Mouse (Mus musculus) limb, embryonic 15.5 days (tissue): ENCODE measurements around the gene Cped1. TPM values are rescaled to one million over a fixed set of nuclear protein-coding genes. Genes with fewer than 3 reads are reported as not detected.

Experiments
- ATAC-seq: fragments of 200-750 bp; cut with Nextera tagmentation; 2 replicates; pipeline ENCODE4 v1.8.0; 2017; ENCODE audit warnings: low read depth, moderate TSS enrichment; ENCODE audit not compliant: insufficient number of reproducible peaks, low FRiP score, low TSS enrichment
- H3K27ac ChIP-seq: fragments of 300-500 bp; sonication (generic); 2 replicates; pipeline ENCODE4 v1.5.1; 2015; ENCODE audit warnings: moderate library complexity, mild to moderate bottlenecking, inconsistent platforms
- H3K27me3 ChIP-seq: fragments of 300-500 bp; sonication (generic); 2 replicates; pipeline ENCODE4 v1.6.1; 2015; ENCODE audit warnings: inconsistent platforms
- H3K36me3 ChIP-seq: fragments of 300-500 bp; sonication (generic); 2 replicates; pipeline ENCODE4 v1.6.1; 2015; ENCODE audit warnings: inconsistent platforms
- H3K4me1 ChIP-seq: fragments of 300-500 bp; sonication (generic); 2 replicates; pipeline ENCODE4 v1.6.1; 2015; ENCODE audit warnings: inconsistent platforms
- H3K4me2 ChIP-seq: fragments of 300-500 bp; sonication (generic); 2 replicates; pipeline ENCODE4 v1.6.1; 2015; ENCODE audit warnings: mild to moderate bottlenecking, inconsistent platforms
- H3K4me3 ChIP-seq: fragments of 300-500 bp; sonication (generic); 2 replicates; pipeline ENCODE4 v1.5.1; 2015; ENCODE audit warnings: mild to moderate bottlenecking, inconsistent platforms
- H3K9ac ChIP-seq: fragments of 300-500 bp; sonication (generic); 2 replicates; pipeline ENCODE4 v1.6.1; 2015; ENCODE audit warnings: inconsistent platforms
- H3K9me3 ChIP-seq: fragments of 300-500 bp; sonication (generic); 2 replicates; pipeline ENCODE4 v1.6.1; 2016; ENCODE audit warnings: inconsistent platforms
- WGBS: fragments of 180-500 bp; shearing (Covaris S2); methylation state at CpG from one replicate; pipeline ENCODE4 v1.1.7; 2015; 5-methylcytosine and 5-hydroxymethylcytosine counted together
- polyA plus RNA-seq: library from polyadenylated mRNA; unstranded; fragments of >200 nt; fragmentation: Nextera tagmentation; extraction: Ambion mirVana; gene quantifications from 2 replicates; pipeline ENCODE4 v1.2.1, GENCODE M21; 2015

Gene Cped1
- polyA plus RNA-seq, 1 experiment from 2014 or later = 43.1 TPM

- H3K27ac ChIP-seq = no peak overlapping the region
- 0 out of 2 replicates have a peak, but pooled peaks cover 4% of the 10 kb centered on the region for H3K36me3 ChIP-seq
- no peaks in the 10 kb centered on the region for H3K27me3 ChIP-seq
- H3K4me3 ChIP-seq = no peak overlapping the region
- no peaks in the 10 kb centered on the region for H3K4me1 ChIP-seq
- no peak for ATAC-seq
- WGBS = 62% methylated on average over 3 of the region's 3 CpGs
- H3K9me3 ChIP-seq = no peaks in the 10 kb centered on the region
- no peak overlapping the region for H3K4me2 ChIP-seq
- H3K9ac ChIP-seq = no peak overlapping the region
Measured at GRCm38 (mm10) chr6:22213813-22214212, 228.1 kb downstream of the Cped1 start.

GRCm38 (mm10) chr6:22214665-22215064 lies 228.9 kb downstream of the Cped1 start:
- ATAC-seq = no peak
- H3K4me3 ChIP-seq = no peak overlapping the region
- H3K4me1 ChIP-seq = no peaks in the 10 kb centered on the region
- H3K27me3 ChIP-seq = no peaks in the 10 kb centered on the region
- no peaks in the 10 kb centered on the region for H3K9me3 ChIP-seq
- H3K9ac ChIP-seq = no peak overlapping the region
- H3K36me3 ChIP-seq = 0 out of 2 replicates have a peak, but pooled peaks cover 4% of the 10 kb centered on the region
- WGBS = 88% methylated on average over 6 of the region's 6 CpGs
- no peak overlapping the region for H3K4me2 ChIP-seq
- H3K27ac ChIP-seq = no peak overlapping the region

GRCm38 (mm10) chr6:22216276-22216973 lies 230.7 kb downstream of the Cped1 start:
- Histone ChIP-seq H3K36me3 (0 out of 2 replicates have a peak, but pooled peaks cover 7% of the 10 kb centered on the region), H3K27ac (no peak overlapping the region), H3K4me1 (no peaks in the 10 kb centered on the region), H3K9me3 (no peaks in the 10 kb centered on the region), H3K4me2 (no peak overlapping the region), H3K27me3 (no peaks in the 10 kb centered on the region), H3K9ac (no peak overlapping the region), H3K4me3 (no peak overlapping the region)
- 34% methylated on average over 14 of the region's 14 CpGs for WGBS
- ATAC-seq = no peak; the same call in 1 of the 2 replicates

GRCm38 (mm10) chr6:22221134-22221533 lies 235.4 kb downstream of the Cped1 start:
- ATAC-seq = no peak
- Histone ChIP-seq H3K27me3 (no peaks in the 10 kb centered on the region), H3K4me2 (no peak overlapping the region), H3K9ac (no peak overlapping the region), H3K36me3 (peaks cover 9% of the 10 kb centered on the region; the same call in 1 of the 2 replicates), H3K9me3 (no peaks in the 10 kb centered on the region), H3K27ac (no peak overlapping the region), H3K4me1 (peaks cover 5% of the 10 kb centered on the region; the same call in 1 of the 2 replicates), H3K4me3 (no peak overlapping the region)
- WGBS = 87% methylated on average over 8 of the region's 8 CpGs

- Histone ChIP-seq H3K4me3 (no peak overlapping the region), H3K27ac (no peak overlapping the region), H3K4me2 (no peak overlapping the region), H3K9ac (no peak overlapping the region), H3K27me3 (no peaks in the 10 kb centered on the region), H3K9me3 (no peaks in the 10 kb centered on the region), H3K4me1 (peaks cover 5% of the 10 kb centered on the region; the same call in 1 of the 2 replicates), H3K36me3 (peaks cover 9% of the 10 kb centered on the region; the same call in 1 of the 2 replicates)
- no peak for ATAC-seq
- WGBS = 84% methylated on average over 4 of the region's 4 CpGs
Measured at GRCm38 (mm10) chr6:22222087-22222486, 236.4 kb downstream of the Cped1 start.

- no peak overlapping the region for H3K27ac ChIP-seq
Measured at GRCm38 (mm10) chr6:22222947-22223346, 237.2 kb downstream of the Cped1 start.

GRCm38 (mm10) chr6:22224351-22224750 lies 238.6 kb downstream of the Cped1 start:
- Histone ChIP-seq H3K4me2 (no peak overlapping the region), H3K4me3 (no peak overlapping the region), H3K9me3 (no peaks in the 10 kb centered on the region), H3K9ac (no peak overlapping the region), H3K27ac (no peak overlapping the region), H3K4me1 (peaks cover 5% of the 10 kb centered on the region; the same call in 1 of the 2 replicates), H3K27me3 (no peaks in the 10 kb centered on the region), H3K36me3 (peaks cover 9% of the 10 kb centered on the region; the same call in 1 of the 2 replicates)
- 91% methylated on average over 4 of the region's 4 CpGs for WGBS
- no peak for ATAC-seq

More at GRCm38 (mm10) chr6:22222947-22223346, 237.2 kb downstream of the Cped1 start:
- Histone ChIP-seq H3K9ac (no peak overlapping the region), H3K4me2 (no peak overlapping the region), H3K36me3 (peaks cover 9% of the 10 kb centered on the region; the same call in 1 of the 2 replicates), H3K4me1 (peaks cover 5% of the 10 kb centered on the region; the same call in 1 of the 2 replicates), H3K9me3 (no peaks in the 10 kb centered on the region), H3K4me3 (no peak overlapping the region), H3K27me3 (no peaks in the 10 kb centered on the region)
- ATAC-seq = no peak
- 52% methylated on average over 8 of the region's 8 CpGs for WGBS

- Histone ChIP-seq H3K4me2 (no peak overlapping the region), H3K27me3 (no peaks in the 10 kb centered on the region), H3K4me3 (no peak overlapping the region), H3K9ac (no peak overlapping the region), H3K9me3 (no peaks in the 10 kb centered on the region), H3K27ac (no peak overlapping the region), H3K4me1 (no peaks in the 10 kb centered on the region), H3K36me3 (peaks cover 8% of the 10 kb centered on the region; the same call in 1 of the 2 replicates)
- no peak for ATAC-seq
- WGBS = 91% methylated on average over 3 of the region's 3 CpGs
Measured at GRCm38 (mm10) chr6:22231244-22231643, 245.5 kb downstream of the Cped1 start.

GRCm38 (mm10) chr6:22233517-22233916 lies 247.8 kb downstream of the Cped1 start:
- Histone ChIP-seq H3K27me3 (no peaks in the 10 kb centered on the region), H3K4me1 (no peaks in the 10 kb centered on the region), H3K4me3 (no peak overlapping the region), H3K36me3 (peaks cover 12% of the 10 kb centered on the region; the same call in 1 of the 2 replicates), H3K9ac (no peak overlapping the region), H3K27ac (no peak overlapping the region), H3K4me2 (no peak overlapping the region), H3K9me3 (no peaks in the 10 kb centered on the region)
- 66% methylated on average over 6 of the region's 6 CpGs for WGBS
- ATAC-seq = no peak

- ATAC-seq = no peak
- H3K4me2 ChIP-seq = no peak overlapping the region
- no peak overlapping the region for H3K4me3 ChIP-seq
- no peaks in the 10 kb centered on the region for H3K27me3 ChIP-seq
- peaks cover 13% of the 10 kb centered on the region; the same call in 1 of the 2 replicates for H3K36me3 ChIP-seq
- H3K27ac ChIP-seq = no peak overlapping the region
- no peaks in the 10 kb centered on the region for H3K4me1 ChIP-seq
- no peaks in the 10 kb centered on the region for H3K9me3 ChIP-seq
- no peak overlapping the region for H3K9ac ChIP-seq
- WGBS = 90% methylated on average over 6 of the region's 6 CpGs
Measured at GRCm38 (mm10) chr6:22235133-22235532, 249.4 kb downstream of the Cped1 start.

GRCm38 (mm10) chr6:22243321-22243720 lies 257.6 kb downstream of the Cped1 start:
- no peak overlapping the region for H3K4me3 ChIP-seq
- no peaks in the 10 kb centered on the region for H3K4me1 ChIP-seq
- ATAC-seq = no peak
- H3K36me3 ChIP-seq = peaks cover 11% of the 10 kb centered on the region; the same call in 1 of the 2 replicates
- no peak overlapping the region for H3K9ac ChIP-seq
- H3K27ac ChIP-seq = no peak overlapping the region
- H3K9me3 ChIP-seq = no peaks in the 10 kb centered on the region
- no peak overlapping the region for H3K4me2 ChIP-seq
- WGBS = 76% methylated on average over 8 of the region's 8 CpGs
- H3K27me3 ChIP-seq = no peaks in the 10 kb centered on the region

- 83% methylated on average over 2 of the region's 2 CpGs for WGBS
- Histone ChIP-seq H3K36me3 (no peaks in the 10 kb centered on the region; the same call in 1 of the 2 replicates), H3K4me3 (no peak overlapping the region), H3K4me2 (no peak overlapping the region), H3K27ac (no peak overlapping the region), H3K4me1 (no peaks in the 10 kb centered on the region), H3K9me3 (no peaks in the 10 kb centered on the region), H3K9ac (no peak overlapping the region), H3K27me3 (no peaks in the 10 kb centered on the region)
- no peak for ATAC-seq
Measured at GRCm38 (mm10) chr6:22246696-22247095, 261.0 kb downstream of the Cped1 start.
